Mouse (Mus musculus): Measurements from ENCODE around the gene Schip1.

DNA sequence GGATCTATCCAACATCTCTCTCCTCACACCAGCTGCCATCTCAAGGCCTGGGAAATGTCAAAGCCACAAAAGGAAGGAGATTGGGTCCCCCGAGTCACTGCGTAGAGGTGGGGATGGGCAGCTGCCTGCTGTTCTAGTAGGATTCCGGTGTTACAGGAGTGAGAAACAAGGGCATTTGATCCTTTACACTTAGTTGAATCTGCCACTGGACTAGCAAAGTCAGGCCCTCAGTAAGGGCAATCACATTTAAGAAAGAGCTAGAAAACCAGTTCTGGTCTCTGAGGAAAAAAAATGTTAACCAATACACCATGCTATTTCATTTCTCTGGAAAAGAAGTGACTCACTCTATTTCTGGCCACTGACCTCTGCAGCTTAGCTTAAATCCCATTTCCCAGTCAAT, 566.2 kb downstream of the Schip1 start:
- no peak for TF ChIP-seq CTCF (conservative IDR thresholded peaks at IDR 0.05; ENCODE audit: insufficient read depth, insufficient read length, low read depth, low read length)
- no peak for TF ChIP-seq POLR2A (IDR thresholded peaks at IDR 0.05; ENCODE audit: low read depth, low read length)

Measured in kidney, adult 2 months (tissue).